Mouse (Mus musculus) cerebellum, adult 8-10 months (tissue): ENCODE measurements around the gene Ptcd3.
"Not testable (repeated sequence)": the region's sequence is repeated elsewhere in the genome, so short reads cannot be mapped to it uniquely, and the experiment has no call there.

Experiments
- DNase-seq: peaks from one replicate; pipeline ENCODE4 v3.0.0; 2022

The Ptcd3 gene

DNA sequence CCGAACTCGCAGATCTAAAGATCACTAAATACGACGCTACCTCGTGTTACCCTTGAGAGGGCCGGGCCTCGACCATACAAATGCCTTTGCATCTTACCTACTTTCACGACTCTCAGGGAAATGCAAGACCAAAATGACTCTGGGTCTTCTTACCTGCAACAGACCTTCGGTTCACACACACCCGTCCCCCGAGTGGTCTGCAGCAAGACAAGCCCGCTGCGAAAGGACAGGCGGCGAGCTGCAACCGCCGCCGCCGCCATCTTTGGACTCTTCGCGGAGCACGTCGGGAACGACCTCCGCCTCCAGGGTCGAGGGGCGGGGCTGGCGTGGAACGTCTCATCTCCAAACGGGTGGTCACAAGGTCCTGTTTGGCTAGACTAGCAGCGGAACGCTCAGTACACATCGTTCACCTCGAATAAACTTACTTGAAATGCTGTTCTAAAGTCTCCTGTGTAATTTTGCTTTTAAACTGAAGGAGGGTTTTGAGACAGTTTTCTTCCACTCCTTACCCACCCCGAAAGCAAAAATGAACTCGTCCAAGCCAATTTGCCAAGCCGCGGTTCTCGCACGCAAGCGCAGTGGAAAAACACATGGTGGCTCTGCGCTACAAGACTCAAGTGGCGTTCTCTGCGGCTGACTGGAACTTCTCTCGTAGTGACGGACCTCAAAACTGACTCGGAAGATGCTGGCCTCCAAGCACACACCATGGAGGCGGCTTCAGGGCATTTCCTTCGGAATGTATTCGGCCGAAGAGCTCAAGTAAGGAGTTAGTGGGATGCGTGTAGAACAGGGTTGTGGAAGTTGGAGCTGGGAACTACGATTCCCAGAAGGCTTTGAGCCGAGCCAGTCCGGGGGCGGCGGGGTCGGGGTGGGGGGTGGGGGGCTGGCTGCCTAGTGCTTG is at the start of gene Ptcd3, which contains the start of gene Polr1a:
Gene Ptcd3, minus strand, starts transcription at position 270 of the 901 bp plus-strand sequence.
Gene Polr1a, plus strand, starts transcription at position 573 of the 901 bp plus-strand sequence.
- peak; percentile 93 for DNase-seq

- no peak for DNase-seq
Observed at GRCm38 (mm10) chr6:71951192-71951591, 42.6 kb upstream of the Ptcd3 start.

- DNase-seq = no peak
Observed at GRCm38 (mm10) chr6:71950592-71950991, 42.0 kb upstream of the Ptcd3 start.

DNA sequence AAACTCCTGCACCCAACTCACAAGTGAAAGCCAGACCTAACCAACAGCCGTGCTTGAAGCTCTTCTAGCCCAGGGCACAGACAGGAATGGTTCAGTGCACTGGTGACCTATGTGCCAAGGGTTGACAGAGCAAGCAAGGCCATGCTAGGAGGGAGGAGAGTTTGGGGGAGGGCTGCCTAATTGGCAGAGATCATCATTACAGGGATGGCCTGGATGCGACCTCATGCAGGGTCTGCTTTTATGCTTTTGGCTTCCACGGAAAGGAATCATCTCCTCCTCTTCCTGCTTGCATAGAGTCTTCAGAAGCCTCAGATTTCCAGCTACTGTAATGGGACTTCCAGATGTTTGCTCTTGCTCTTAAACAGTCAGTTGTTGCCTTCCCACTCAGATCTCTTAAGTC is 41.2 kb upstream of the Ptcd3 start:
- no peak for DNase-seq

DNA sequence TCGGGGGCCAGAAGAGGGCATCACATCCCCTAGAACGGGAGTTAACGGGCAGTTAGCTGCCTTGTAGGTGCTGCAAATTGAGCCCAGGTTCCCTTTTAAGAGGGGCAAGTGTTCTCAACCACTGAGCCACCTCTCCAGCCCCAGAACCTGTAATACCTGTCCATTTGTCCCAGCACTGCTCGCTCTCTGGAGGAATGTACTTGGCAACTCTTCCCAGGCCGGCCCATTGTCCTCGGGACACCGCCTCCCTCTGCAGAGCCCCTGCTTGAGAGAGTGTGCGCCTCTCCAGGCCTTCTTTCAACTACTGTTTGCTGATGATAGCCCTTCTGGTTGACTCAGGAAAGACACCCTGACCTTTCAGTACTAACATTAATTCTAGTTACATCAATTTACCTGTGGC is 37.6 kb upstream of the Ptcd3 start:
- no peak for DNase-seq

DNA sequence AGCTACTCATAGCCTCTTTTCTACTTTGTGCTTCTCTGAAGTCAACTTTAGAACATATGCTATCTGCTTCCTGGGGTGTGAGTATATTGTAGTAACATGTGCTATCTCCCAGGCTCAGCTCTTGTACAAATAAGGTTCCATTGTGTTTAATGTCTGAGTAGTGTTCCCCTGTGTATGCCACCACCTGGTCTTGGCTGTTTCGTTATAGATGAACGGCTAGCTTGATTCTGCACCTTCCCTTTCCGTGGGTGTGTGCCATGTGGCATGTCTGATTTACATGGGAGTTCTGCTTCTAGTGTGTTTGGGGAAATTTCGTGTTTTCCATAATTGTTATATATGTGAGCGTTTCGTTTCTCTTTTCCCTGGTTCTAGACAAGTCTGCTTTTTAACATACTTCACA is 36.6 kb upstream of the Ptcd3 start:
- DNase-seq = no peak

- DNase-seq = no peak
Observed at GRCm38 (mm10) chr6:71940912-71941311, 32.4 kb upstream of the Ptcd3 start.

- no peak for DNase-seq
Observed at GRCm38 (mm10) chr6:71935737-71936136, 27.2 kb upstream of the Ptcd3 start.

DNA sequence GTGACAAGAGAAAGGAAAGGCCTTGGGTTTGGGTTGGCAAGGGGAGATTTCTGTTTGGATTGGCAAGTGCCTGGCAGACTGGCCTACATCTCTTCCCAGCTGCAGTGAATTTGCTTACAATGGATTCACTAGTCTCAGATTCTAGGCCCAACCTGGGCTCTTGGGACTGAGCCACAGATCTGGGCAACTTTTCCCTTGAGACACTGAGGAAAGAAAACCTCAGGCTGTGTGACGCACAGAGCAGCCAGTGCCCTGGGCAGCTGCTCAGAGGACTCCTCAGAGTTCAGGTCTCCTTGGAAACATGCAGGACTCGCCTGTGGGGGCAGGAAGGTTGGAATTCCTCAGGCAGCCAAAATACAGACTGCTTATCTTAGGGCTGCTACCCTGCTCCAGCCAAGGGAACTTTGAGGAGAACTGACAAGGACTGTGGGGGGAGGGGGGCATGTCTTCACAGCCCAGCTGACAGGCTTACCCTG is 25.6 kb upstream of the Ptcd3 start:
- no peak for DNase-seq

DNA sequence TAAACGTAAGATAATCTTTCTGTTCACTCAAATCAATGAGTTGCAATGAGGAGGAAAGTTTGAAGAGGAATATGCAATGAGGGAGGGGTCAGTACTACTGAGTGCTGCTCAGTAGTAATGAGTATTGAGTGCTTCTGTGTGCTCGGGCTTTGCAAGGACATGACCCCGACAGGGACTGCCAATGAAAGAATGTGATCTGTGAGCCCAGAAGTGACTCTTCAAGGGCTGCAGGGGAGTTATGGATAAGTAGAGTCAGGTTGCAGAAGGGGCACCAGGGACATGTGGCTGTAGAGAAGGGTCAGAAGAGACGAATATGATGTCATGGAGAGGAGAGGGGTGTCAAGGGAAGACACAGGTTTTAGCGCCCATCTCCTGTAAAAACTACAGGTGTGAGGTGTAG is 23.8 kb upstream of the Ptcd3 start:
- no peak for DNase-seq

- no peak for DNase-seq
Observed at GRCm38 (mm10) chr6:71930830-71931437, 22.4 kb upstream of the Ptcd3 start.

GRCm38 (mm10) chr6:71930053-71930452 is 21.5 kb upstream of the Ptcd3 start:
- no peak for DNase-seq

- DNase-seq = peak; percentile 75
Observed at GRCm38 (mm10) chr6:71927911-71928310, 19.4 kb upstream of the Ptcd3 start.

DNA sequence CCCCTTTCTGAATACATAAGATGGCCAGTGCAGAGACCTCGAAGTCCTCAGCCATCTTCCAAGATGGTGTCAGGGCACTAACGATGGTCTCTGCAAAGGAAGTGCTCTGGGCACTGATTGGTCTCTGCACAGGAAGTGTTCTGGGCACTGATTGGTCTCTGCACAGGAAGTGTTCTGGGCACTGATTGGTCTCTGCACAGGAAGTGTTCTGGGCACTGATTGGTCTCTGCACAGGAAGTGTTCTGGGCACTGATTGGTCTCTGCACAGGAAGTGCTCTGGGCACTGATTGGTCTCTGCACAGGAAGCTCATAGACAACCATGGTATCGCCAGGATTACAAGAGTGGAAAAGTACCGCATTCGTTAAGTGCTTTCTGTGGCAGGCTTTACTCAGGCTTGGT is 16.7 kb upstream of the Ptcd3 start:
- not testable (repeated sequence) for DNase-seq

- no peak for DNase-seq
Observed at GRCm38 (mm10) chr6:71920752-71921151, 12.2 kb upstream of the Ptcd3 start.

GRCm38 (mm10) chr6:71911686-71912450 is 3.3 kb upstream of the Ptcd3 start:
- DNase-seq = no peak

GRCm38 (mm10) chr6:71909840-71910239 is 1.3 kb upstream of the Ptcd3 start:
- DNase-seq = peak; percentile 11

DNA sequence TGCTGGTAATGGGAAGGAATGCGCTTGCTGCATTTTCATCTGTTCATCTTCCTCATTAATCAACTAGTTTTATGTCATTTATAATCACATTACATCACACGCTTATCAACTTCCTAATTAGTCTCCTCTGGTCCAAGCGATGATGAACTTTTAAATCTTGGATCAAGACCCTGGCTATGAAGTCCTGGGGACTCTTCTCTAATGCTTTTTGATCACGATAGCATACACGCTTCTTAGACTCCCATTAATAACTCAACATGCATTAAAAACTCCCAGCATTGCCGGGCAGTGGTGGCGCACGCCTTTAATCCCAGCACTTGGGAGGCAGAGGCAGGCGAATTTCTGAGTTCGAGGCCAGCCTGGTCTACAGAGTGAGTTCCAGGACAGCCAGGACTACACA is 834 bp upstream of the Ptcd3 start:
- peak; percentile 21 for DNase-seq

DNA sequence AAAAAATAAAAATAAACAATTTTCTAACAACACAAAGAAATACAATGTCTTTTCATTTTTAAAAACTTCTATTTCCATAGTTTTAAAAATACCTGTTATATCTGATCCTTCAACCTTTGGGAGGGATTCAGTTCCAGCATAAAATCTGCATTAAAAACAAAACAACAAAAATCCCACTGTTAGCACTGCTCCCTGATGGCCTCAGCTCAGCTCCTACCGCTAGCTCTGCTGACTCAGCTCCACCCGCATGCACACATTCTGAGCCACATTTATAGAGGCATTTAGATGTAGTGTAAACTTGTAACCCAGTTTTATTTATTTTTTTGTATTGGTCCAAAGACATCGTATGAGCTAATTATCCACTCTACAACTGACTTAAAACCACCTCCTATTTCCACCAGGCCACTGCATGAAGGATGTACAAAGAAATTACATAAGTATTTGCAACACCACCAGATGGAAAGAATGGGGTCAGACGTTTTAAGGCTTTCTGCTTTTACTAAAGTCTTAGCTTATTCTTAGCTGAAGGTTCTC is 781 bp downstream of the Ptcd3 start:
- no peak for DNase-seq

DNA sequence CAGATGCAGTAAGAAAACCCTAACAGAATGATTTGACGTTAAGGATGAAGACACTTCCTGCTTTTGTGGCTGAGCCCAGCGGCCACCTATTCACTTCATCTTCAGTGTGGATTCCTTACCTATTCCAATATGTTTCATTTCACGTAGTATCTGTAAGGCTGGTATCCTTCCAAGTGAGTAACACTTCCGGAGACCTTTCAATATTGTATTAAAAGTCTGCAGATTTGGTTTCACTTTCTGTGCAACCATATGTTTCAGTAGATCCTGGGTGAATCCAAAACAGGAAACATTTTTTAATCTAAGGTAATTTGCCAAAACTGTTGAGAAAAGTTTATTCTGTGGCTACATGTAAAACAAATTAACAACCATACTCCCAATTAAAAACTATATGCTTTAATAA is 15.3 kb downstream of the Ptcd3 start:
- DNase-seq = no peak

- no peak for DNase-seq
Observed at GRCm38 (mm10) chr6:71877965-71878760, 30.4 kb downstream of the Ptcd3 start.

DNA sequence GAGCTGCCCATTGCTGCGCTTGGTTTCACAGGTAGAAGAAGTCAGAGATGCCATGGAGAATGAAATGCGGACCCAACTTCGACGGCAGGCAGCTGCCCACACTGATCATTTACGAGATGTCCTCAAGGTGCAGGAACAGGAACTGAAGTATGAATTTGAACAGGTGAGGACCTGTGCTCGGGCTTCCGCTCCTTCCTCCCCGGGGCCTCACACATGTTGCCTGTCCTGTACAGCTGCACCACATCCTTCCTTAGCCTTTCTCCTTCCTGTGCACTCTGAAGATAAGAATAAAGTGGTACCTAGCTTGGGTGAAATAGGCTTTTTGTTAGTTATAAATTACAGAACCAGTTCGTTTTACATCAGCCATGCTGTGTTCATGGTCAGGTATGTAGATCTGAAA is 37.2 kb downstream of the Ptcd3 start:
- no peak for DNase-seq
